Mouse (Mus musculus): Measurements from ENCODE around the gene Arvcf.

The Arvcf gene

DNA sequence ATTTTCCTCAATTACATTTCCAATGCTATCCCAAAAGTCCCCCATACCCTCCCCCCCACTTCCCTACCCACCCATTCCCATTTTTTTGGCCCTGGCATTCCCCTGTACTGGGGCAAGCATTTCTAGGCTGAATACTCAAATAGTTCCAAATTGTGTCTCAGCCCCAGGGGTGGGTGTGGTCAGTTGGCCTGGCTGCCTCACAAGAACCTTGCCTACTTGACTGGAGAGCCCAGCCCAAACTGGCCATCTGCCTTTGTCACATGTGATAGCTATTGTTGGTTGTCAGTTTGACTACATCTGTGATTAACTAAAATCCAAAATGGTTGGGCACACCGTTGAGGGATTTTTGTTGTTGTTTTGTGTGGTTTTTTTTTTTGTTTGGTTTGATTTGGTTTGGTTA is 9.0 kb downstream of the Arvcf start:
- no peak for DNase-seq (ENCODE audit: low spot score in 2 of 2)

GRCm38 (mm10) chr16:18357977-18358376 is 10.0 kb downstream of the Arvcf start:
- no peak for DNase-seq (ENCODE audit: low spot score in 2 of 2)

- DNase-seq (ENCODE audit: low spot score in 2 of 2): no peak
These were observed 12.3 kb downstream of the Arvcf start for GRCm38 (mm10) chr16:18360151-18360805.

DNA sequence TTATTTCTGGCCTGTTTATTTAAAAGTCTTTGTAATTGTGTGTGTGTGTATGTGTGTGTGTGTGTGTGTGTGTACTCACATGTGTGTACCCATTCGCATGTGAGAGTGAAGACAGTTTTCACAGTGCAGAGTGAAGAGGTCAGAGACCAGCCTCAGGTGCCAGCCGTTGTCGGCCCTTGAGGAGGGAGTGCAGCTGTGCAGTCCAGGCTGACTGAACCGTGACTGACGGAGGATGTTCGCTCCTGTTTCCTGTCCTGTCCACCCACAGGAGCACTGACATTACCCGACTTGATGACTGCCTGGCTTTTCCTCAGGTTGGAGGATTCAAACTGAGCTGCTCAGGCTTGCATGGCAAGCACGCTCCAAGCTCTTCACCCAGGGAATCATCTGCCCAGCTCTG is 15.0 kb downstream of the Arvcf start:
- DNase-seq (ENCODE audit: low spot score in 2 of 2): no peak

GRCm38 (mm10) chr16:18366849-18367248 is 18.9 kb downstream of the Arvcf start:
- DNase-seq (ENCODE audit: low spot score in 2 of 2): no peak

DNA sequence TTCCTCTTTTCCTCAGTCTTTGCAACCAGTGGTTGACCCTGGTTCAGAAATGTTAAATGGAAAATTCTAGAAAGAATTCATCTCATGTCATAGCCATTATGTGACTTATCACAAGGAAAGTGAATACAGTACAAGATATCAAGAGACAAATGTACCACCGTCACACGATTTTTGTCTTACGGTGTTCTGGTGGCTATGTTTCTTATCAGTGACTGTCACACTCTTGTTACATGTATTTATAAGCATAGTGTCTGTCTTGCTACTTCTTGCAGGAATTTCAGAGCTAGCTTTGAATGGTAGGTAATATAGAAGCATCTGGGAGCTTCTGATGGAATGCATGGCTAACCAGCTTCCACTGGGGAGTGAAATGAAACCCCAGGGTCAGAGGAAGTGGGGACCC is 22.2 kb downstream of the Arvcf start:
- DNase-seq (ENCODE audit: low spot score in 2 of 2): no peak

DNA sequence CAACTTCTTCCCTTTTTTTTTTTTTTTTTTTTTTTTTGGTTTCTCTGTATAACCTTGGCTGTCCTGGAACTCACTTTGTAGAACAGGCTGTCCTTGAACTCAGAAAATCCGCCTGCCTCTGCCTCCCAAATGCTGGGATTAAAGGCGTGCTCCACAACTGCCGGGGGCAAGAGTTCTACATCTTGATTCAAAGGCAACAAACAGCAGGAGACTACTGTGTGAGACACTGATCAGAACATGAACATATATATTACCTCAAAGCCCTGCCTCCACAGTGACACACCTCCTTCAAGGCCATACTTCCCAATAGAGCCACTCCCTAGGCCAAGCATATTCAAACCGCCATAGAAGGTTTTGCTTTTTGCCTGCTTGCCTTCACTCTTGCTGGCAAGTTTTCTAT is 25.6 kb downstream of the Arvcf start:
- no peak for DNase-seq (ENCODE audit: low spot score in 2 of 2)

- peak in 1 of 2 experiments; percentile 16 for DNase-seq (ENCODE audit: low spot score in 2 of 2)
These were observed 28.4 kb downstream of the Arvcf start for GRCm38 (mm10) chr16:18376297-18376954.

DNA sequence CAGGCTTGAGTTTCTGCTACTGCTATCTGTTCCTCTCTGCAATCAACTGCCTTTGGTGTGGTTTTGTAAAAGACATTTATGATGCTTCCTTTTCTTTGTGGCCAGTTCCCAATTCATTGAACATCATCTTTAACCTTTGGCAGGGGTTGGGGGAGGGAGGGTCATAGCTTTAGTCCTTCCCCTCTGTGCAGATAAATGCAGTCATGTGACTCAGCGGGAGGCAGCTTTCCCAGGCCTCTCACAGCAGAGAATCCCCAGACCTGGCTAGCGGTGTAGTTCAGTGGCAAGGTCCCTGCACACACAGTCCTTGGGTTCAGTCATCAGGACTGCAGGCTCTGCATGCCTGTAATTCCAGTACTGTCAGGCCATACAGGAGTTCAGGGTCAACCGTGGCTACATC is 29.2 kb downstream of the Arvcf start:
- peak in 1 of 2 experiments; percentile 16 for DNase-seq (ENCODE audit: low spot score in 2 of 2)

DNA sequence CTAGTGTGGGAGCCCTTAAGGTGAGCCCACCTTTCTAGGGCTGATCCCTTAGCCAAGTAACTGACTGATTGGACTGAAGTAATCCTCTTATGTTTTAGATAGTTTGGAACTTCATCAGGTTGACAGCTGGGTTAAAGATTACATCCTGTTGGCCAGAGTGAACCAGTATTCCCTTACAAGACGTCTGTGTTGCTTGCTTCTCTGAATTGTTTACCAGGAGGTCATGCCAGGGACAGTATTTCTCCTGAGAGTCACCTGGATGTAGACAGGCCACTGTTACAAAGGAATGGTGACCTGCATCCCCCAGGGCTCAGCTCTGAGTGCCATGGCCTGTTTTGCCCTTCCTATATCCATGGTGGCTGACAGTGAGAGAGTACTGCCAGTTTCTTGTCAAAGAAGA is 30.5 kb downstream of the Arvcf start:
- no peak for DNase-seq (ENCODE audit: low spot score in 2 of 2)

DNA sequence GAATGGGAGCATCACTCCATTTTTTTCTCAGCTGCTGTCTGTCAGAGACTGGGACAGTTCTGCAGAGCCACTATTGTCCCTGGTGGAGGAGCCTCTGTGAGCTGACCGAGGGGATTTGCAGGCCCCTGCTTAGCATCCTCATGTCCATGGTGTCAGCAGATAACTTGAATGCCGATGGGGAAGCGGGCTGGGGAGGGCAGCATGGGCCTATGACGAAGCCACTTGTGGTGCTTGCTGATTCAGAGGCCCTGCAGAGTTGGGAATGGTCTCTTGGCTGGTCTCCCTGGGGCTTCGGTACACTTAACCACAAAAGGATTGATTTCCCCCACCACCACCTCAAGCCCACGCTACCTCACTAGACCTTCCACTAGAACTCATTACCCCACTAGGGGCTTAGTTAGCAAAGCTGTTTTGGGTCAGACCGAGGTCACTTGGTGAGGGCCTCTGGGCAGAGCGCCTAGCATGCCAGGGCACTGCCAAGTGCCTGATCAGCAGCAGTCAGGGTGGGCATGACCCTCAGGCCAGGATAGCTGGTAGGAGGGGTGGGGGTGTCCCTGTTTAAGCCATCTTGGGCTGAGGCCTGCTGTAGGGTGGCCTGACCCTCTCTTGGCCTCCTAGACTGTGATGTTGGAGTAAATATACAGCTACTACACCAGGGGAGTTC is 31.5 kb downstream of the Arvcf start:
- peak in 1 of 2 experiments; percentile 15 for DNase-seq (ENCODE audit: low spot score in 2 of 2)

- peak in 1 of 2 experiments; percentile 13 for DNase-seq (ENCODE audit: low spot score in 2 of 2)
These were observed 32.6 kb downstream of the Arvcf start for GRCm38 (mm10) chr16:18380495-18381063.

DNA sequence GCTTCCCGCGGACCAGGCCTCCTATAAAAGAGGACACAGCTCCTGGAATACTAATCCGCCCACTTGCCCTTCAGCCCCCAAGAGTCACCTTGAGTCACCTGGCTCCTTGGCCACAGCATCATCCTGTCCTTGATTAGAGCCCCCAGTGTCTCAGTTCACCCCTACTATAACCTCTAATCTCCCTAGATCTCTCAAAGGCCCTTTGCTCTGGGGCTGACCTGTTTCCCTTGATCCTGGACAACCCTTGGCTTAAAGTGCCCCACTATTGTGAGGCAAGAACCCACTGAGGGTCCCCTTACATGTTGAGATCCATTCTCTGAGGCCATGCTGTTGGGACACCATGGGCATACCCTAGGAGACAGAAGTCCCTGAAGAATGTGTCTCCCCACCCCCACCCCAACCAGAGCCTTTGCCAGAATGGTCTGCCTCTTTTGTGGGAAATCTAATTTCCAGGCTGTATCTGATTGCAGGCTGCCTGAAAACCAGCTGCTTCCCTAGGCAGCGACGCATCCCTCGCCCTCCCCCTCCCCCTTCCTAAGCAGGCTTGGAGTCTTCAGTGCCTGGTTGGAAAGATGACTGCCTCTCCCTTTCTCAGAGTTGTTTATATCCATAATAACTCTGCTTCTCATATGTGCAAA is 33.8 kb downstream of the Arvcf start:
- peak in 1 of 2 experiments; percentile 13 for DNase-seq (ENCODE audit: low spot score in 2 of 2)

GRCm38 (mm10) chr16:18383045-18383726 is 35.2 kb downstream of the Arvcf start:
- peak in 1 of 2 experiments; percentile 18 for DNase-seq (ENCODE audit: low spot score in 2 of 2)

- peak in 1 of 2 experiments; percentile 16 for DNase-seq (ENCODE audit: low spot score in 2 of 2)
These were observed 35.8 kb downstream of the Arvcf start for GRCm38 (mm10) chr16:18383756-18384155.

DNA sequence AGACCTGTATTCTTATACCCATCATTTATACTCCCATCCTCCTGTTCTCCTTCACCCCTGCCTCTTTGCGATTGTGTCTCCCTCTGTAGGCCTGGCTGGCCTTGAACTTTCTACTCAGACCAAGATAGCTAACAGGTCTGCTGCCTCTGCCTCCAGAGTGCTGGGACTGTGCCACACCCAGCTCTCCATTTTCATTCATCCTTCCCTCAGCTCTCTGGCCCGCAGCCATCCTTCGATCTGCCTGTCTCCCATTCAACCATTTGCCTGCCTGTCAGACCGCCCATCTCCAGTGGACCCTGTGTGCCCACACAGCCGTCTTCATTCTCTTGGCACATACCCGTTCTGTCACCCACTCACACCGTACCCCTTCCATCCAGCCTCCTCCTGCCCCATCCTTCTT is 36.2 kb downstream of the Arvcf start:
- DNase-seq (ENCODE audit: low spot score in 2 of 2): peak in 1 of 2 experiments; percentile 15

DNA sequence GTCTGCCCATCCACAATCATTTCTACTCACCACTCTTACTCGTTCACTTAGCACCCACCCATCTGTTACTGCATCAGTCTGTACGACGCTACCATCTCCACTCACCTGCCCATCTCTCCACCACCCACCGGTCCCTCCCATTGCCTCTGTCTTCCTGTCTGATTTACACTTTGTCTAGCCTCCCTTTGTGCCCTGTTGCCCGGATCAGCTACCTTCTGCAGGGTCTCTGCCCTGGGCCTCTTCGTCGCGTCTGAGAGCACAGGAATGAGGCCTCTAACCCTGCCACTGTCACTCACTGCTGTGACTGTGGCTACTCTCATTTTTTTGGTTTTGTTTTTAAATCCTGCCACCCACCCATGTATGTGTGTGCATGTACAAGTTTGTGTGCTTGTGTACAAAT is 36.7 kb downstream of the Arvcf start:
- no peak for DNase-seq (ENCODE audit: low spot score in 2 of 2)

- DNase-seq (ENCODE audit: low spot score in 2 of 2): no peak
These were observed 37.4 kb downstream of the Arvcf start for GRCm38 (mm10) chr16:18385411-18385810.

- DNase-seq (ENCODE audit: low spot score in 2 of 2): no peak
These were observed 38.5 kb downstream of the Arvcf start for GRCm38 (mm10) chr16:18386451-18386850.

GRCm38 (mm10) chr16:18386972-18387371 is 39.0 kb downstream of the Arvcf start:
- no peak for DNase-seq (ENCODE audit: low spot score in 2 of 2)
